Mouse (Mus musculus): ENCODE data around the gene Akap2.

DNA sequence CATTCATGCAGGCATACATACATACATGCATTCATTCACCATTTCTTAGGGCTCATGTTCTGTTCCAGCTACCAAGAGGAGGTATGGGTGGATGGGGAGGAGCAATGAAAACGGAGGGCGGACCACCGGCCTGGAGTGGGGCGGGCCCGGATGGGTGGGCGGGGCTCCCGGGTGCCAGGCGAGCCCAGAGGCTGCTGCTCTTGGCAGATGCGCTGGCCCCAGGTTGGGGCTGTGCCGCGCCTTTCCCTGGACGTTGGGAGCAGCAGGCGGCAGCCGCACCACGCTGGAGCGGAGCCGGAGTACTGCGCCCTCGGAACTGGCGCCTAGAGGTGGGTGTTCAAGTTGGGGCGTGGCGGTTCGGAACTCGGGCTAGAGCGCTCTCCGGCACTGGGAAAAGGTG is 64.5 kb downstream of the Akap2 start:
- TF ChIP-seq CTCF (IDR thresholded peaks at IDR 0.05; ENCODE audit: low read depth, low read length) (peak; percentile 50), POLR2A (IDR thresholded peaks at IDR 0.05; ENCODE audit: extremely low read depth, insufficient read depth, low read length) (0 out of 2 replicates have a peak, but pooled peaks have one; percentile 39)
